Mouse (Mus musculus) heart, adult 2 months (tissue): ENCODE measurements around the gene Ubr3.
A peak's percentile ranks its signal among the peaks of the same experiment; 100 is the strongest.

Experiments used
- CTCF ChIP-seq: fragments of 200-600 bp; IDR thresholded peaks from 2 replicates; pipeline ENCODE4 v1.8.1; 2022; ENCODE audit warnings: antibody characterized with exemption, mild to moderate bottlenecking, moderate library complexity
- EP300 ChIP-seq: fragments of 200-500 bp; IDR thresholded peaks from 2 replicates; pipeline ENCODE4 v1.6.1; 2011; ENCODE audit warnings: low read depth, low read length, control low read depth; ENCODE audit not compliant: insufficient read depth
- POLR2A ChIP-seq: fragments of 200-500 bp; IDR thresholded peaks from 2 replicates; pipeline ENCODE4 v1.6.1; 2011; ENCODE audit warnings: mild to moderate bottlenecking, low read depth, low read length, control low read depth; ENCODE audit not compliant: insufficient read depth

GRCm38 (mm10) chr2:69857882-69858281, 39.2 kb upstream of the Ubr3 start:
- TF ChIP-seq POLR2A (no peak), CTCF (peak; percentile 39), EP300 (no peak)
